Mouse (Mus musculus): Measurements from ENCODE around the gene Bag2. TPM values are rescaled to one million over a fixed set of nuclear protein-coding genes. Genes with fewer than 3 reads are reported as not detected.

Bag2 gene
- total RNA-seq, 4 experiments from 2014 or later: 8.5 to 10.5 (median 9.5) TPM

Other genes with a start within 250 kb of the Bag2 start
- gene Prim2, start 88.0 kb downstream of the Bag2 start, total RNA-seq (2022): 1 to 10 TPM; 5.0 to 7.4 (median 6.9) TPM
- 10 to 100 TPM; 28.1 to 35.6 (median 33.3) TPM for gene Rab23, start 37.9 kb downstream of the Bag2 start, total RNA-seq (2022)
- gene Zfp451, start 56.8 kb upstream of the Bag2 start, total RNA-seq (2022): 10 to 100 TPM; 45.9 to 62.3 (median 54.0) TPM
- gene Bend6, start 150.0 kb upstream of the Bag2 start, total RNA-seq (2022): 10 to 100 TPM; 85.0 to 93.6 (median 85.6) TPM
- 100 to 1,000 TPM; 211 to 239 (median 222) TPM for gene Dst, start 150.4 kb upstream of the Bag2 start, total RNA-seq (2022)